Mouse (Mus musculus) CH12.LX (cell line): ENCODE results near the gene Cfap206.

Experiments
- CHD2 ChIP-seq: IDR thresholded peaks from 2 replicates; pipeline ENCODE4 v1.6.1; 2011; ENCODE audit warnings: low read length, improper control_type of control experiment
- CTCF ChIP-seq, 2 experiments: IDR thresholded peaks in 1 of 2; conservative IDR thresholded peaks in 1 of 2; 2 replicates each; pipeline ENCODE4 v1.5.1; 2011 to 2012; ENCODE audit warnings: low read depth in 2 of 2, low read length in 2 of 2, improper control_type of control experiment in 1 of 2, inconsistent platforms in 1 of 2, mild to moderate bottlenecking in 1 of 2, moderate library complexity in 1 of 2
- E2F4 ChIP-seq: IDR thresholded peaks from 2 replicates; pipeline ENCODE4 v1.6.1; 2011; ENCODE audit warnings: low read depth, low read length, improper control_type of control experiment; ENCODE audit not compliant: insufficient replicate concordance
- EP300 ChIP-seq: IDR thresholded peaks from 2 replicates; pipeline ENCODE4 v1.6.1; 2011; ENCODE audit warnings: low read length, improper control_type of control experiment
- MAX ChIP-seq: IDR thresholded peaks from 2 replicates; pipeline ENCODE4 v1.6.1; 2011; ENCODE audit warnings: low read length, improper control_type of control experiment
- POLR2A ChIP-seq: IDR thresholded peaks from 2 replicates; pipeline ENCODE4 v1.6.1; 2011; ENCODE audit warnings: low read depth, mild to moderate bottlenecking, improper control_type of control experiment, low read length
- USF1 ChIP-seq: IDR thresholded peaks from 2 replicates; pipeline ENCODE4 v1.6.1; 2014; ENCODE audit warnings: low read depth, mild to moderate bottlenecking, inconsistent platforms, low read length, improper control_type of control experiment
- USF2 ChIP-seq: conservative IDR thresholded peaks from 2 replicates; pipeline ENCODE4 v1.6.1; 2011; ENCODE audit warnings: low read depth, low read length, improper control_type of control experiment
- ZMIZ1 ChIP-seq: IDR thresholded peaks from 2 replicates; pipeline ENCODE4 v1.6.1; 2012; ENCODE audit warnings: low read depth, mild to moderate bottlenecking, inconsistent platforms, low read length, improper control_type of control experiment
- ZNF384 ChIP-seq: IDR thresholded peaks from 2 replicates; pipeline ENCODE4 v1.6.1; 2012; ENCODE audit warnings: low read depth, low read length, improper control_type of control experiment, inconsistent platforms

DNA sequence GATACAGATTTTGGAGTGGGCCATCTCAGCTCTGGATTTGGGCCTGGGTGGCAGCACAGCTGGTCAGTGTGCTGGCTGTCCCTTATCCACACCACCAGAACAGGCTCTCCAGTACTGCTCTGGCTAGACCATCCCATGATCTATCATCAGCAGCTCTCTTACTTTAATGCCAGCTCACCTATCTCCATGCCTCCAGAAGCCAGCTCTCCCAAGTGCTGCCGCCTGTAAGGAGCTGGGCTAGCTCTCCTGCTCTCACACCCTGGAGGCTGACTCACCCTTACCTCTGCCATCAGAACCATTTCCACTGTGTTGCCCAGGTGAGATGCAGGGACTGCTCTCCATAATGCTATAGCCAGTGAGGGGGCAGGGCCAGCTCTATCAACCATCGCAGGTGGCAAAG, 68.5 kb downstream of the Cfap206 start:
- TF ChIP-seq POLR2A (no peak), EP300 (no peak), CTCF (conservative IDR thresholded peaks at IDR 0.05 in 1 of 2, IDR thresholded peaks at IDR 0.05 in 1 of 2; ENCODE audit: low read depth in 2 of 2, low read length in 2 of 2) (no peak), USF1 (no peak), USF2 (no peak), ZMIZ1 (no peak), ZNF384 (no peak), MAX (no peak), E2F4 (no peak), CHD2 (no peak)
